Mouse (Mus musculus) lung, postnatal 0 days (tissue): Measurements from ENCODE around the gene Mrgpre. TPM values are rescaled to one million over a fixed set of nuclear protein-coding genes. Genes with fewer than 3 reads are reported as not detected.

Source experiments
- ATAC-seq: fragments of 200-750 bp; cut with Nextera tagmentation; 2 replicates; pipeline ENCODE4 v1.8.0; 2017; ENCODE audit warnings: moderate library complexity
- DNase-seq: peaks from one replicate; pipeline ENCODE4 v3.0.0-alpha.2; 2016; ENCODE audit warnings: low spot score
- H3K27ac ChIP-seq: fragments of 300-500 bp; sonication (generic); 2 replicates; pipeline ENCODE4 v1.5.1; 2014; ENCODE audit warnings: antibody characterized with exemption, mild to moderate bottlenecking, low read length, mixed read lengths
- H3K27me3 ChIP-seq: fragments of 300-500 bp; sonication (generic); replicated peaks from 2 replicates; pipeline ENCODE4 v1.6.1; 2014; ENCODE audit warnings: low read length, mixed read lengths; ENCODE audit not compliant: insufficient read depth
- H3K36me3 ChIP-seq: fragments of 300-500 bp; sonication (generic); 2 replicates; pipeline ENCODE4 v1.6.1; 2014; ENCODE audit warnings: low read length, mixed read lengths; ENCODE audit not compliant: insufficient read depth
- H3K4me1 ChIP-seq: fragments of 300-500 bp; sonication (generic); 2 replicates; pipeline ENCODE4 v1.6.1; 2014; ENCODE audit warnings: antibody characterized with exemption, low read depth, low read length, mixed read lengths; ENCODE audit not compliant: insufficient read depth
- H3K4me2 ChIP-seq: fragments of 300-500 bp; sonication (generic); replicated peaks from 2 replicates; pipeline ENCODE4 v1.6.1; 2014; ENCODE audit warnings: low read depth, mild to moderate bottlenecking, low read length, moderate library complexity, mixed read lengths
- H3K4me3 ChIP-seq: fragments of 300-500 bp; sonication (generic); 2 replicates; pipeline ENCODE4 v1.5.1; 2014; ENCODE audit warnings: low read depth, low read length
- H3K9ac ChIP-seq: fragments of 300-500 bp; sonication (generic); replicated peaks from 2 replicates; pipeline ENCODE4 v1.6.1; 2014; ENCODE audit warnings: low read depth, mild to moderate bottlenecking
- H3K9me3 ChIP-seq: fragments of 300-500 bp; sonication (generic); 2 replicates; pipeline ENCODE4 v1.6.1; 2016; ENCODE audit warnings: low read length, mixed read lengths
- CTCF ChIP-seq: IDR thresholded peaks from 2 replicates; pipeline ENCODE4 v1.5.1; 2016; ENCODE audit warnings: antibody characterized with exemption, mild to moderate bottlenecking
- EP300 ChIP-seq: IDR thresholded peaks from 2 replicates; pipeline ENCODE4 v1.6.1; 2016; ENCODE audit warnings: antibody characterized with exemption, mild to moderate bottlenecking, control low read depth
- WGBS: fragments of 180-500 bp; shearing (Covaris S2); extraction: QIAGEN DNeasy Blood & Tissue Kit; methylation state at CpG from one replicate; pipeline ENCODE4 v1.1.7; 2014; 5-methylcytosine and 5-hydroxymethylcytosine counted together
- polyA plus RNA-seq: library from polyadenylated mRNA; unstranded; fragments of >200 nt; fragmentation: Nextera tagmentation; extraction: Ambion mirVana; gene quantifications from 2 replicates; pipeline ENCODE4 v1.2.1, GENCODE M21; 2015

Mrgpre gene
- polyA plus RNA-seq, 1 experiment from 2014 or later, result 0.72 TPM

DNA sequence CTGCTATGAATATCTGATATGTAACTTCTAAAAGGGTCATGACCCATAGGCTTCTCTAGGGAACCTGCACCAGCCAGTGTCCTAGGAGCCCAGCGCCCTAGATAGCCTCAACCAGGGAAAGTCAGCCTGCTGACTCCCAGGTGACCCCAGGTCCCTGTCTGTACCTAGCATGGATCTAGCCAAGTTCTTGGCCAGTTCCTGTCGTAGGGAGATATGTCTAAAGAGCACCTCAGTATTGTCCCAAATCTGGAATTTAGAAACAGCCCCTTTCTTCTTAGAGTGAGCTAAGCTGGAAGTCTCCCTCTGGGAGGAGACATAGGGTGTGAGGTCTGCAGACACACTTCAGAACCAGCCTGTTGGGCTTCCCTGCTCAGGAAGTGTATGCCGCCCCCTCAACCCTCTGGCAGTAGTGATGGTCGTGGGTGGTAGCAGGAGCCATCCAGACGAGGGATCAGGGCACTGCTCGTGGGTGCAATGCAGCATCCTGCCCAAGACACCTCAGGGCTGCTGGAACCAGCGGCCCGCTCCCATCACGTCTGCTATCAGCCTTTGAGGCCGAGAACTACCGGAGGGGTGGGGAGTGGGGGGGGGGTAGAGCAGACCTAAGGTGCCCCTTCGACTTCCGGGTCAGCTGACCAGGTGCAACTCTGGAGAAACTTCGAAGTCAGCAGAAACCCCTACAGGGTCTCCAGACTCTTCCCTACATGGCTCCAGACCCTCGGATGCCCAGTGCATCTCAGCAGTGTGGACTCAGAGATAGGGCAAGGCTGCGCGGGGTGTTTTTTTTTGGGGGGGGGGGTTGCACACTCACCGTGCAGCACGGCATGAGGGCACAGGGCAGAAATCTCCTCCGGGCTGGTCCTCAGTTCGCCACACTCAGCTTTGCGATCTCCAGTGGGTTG lies 27.9 kb downstream of the Mrgpre start, which contains the start of gene Osbpl5:
Gene Osbpl5 (minus strand): TSS at position 861 of the 902 bp plus-strand sequence.
- DNase-seq (no peak), ATAC-seq (peak; percentile 2; the same call in 1 of the 2 replicates)
- H3K9ac ChIP-seq, result no peak within 1 kb of the TSS
- H3K27ac ChIP-seq, result no peak within 1 kb of the TSS
- TF ChIP-seq EP300, result no peak
- TF ChIP-seq CTCF, result no peak
- peak within 1 kb of the TSS; percentile 25 for H3K4me3 ChIP-seq
- 27% methylated on average over 21 of the region's 22 CpGs for WGBS
- H3K9me3 ChIP-seq, result no peaks in the 10 kb centered on the region
- no peaks in the 10 kb centered on the region; the same call in 1 of the 2 replicates for H3K27me3 ChIP-seq
- H3K4me1 ChIP-seq, result peaks cover 6% of the 10 kb centered on the region; the same call in 1 of the 2 replicates
- H3K4me2 ChIP-seq, result peak within 1 kb of the TSS; percentile 57
- H3K36me3 ChIP-seq, result no peaks in the 10 kb centered on the region

DNA sequence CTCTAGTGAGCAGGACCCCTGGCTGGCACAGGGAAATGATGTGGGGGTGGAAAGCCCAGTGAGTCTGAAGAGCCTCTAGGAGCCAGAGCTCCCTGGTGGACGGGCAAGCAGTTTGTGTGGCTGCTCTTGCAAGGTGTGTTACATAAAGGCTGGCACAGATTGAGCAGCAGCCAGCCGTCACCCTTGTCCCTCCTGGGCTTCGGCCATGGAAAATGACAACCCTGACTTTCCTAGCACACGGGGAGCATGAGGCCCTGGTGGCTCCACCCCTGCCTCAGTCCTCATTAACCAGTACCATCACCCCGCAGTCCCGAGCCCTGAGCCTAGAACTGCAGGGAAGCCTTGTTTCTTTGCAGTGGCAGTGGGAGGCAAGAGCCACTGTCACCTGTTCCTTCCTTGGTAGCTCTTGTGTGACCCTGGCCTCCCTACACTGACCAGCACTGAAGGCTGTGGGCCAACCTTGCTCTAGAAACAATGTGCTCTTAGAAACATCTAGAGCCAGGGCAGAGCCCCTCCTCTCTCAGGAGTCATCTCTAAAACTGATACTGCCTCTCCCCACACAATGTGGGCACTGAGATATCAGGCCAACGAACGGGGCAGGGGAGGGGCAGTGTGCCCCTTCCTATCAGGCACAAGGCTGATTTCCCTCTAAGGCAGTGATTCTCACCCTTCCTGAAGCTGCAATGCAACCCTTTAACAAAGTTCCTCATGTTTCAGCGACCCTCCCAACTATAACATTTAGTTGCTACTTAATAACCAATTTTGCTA lies 28.8 kb downstream of the Mrgpre start:
- Histone ChIP-seq H3K9ac (no peak overlapping the region), H3K4me2 (no peak overlapping the region), H3K4me3 (no peak overlapping the region), H3K4me1 (peaks cover 6% of the 10 kb centered on the region; the same call in 1 of the 2 replicates), H3K27me3 (no peaks in the 10 kb centered on the region; the same call in 1 of the 2 replicates), H3K36me3 (no peaks in the 10 kb centered on the region), H3K27ac (no peak overlapping the region), H3K9me3 (no peaks in the 10 kb centered on the region)
- DNase-seq (no peak), ATAC-seq (no peak)
- TF ChIP-seq EP300 (no peak), CTCF (no peak)
- 73% methylated on average over 9 of the region's 9 CpGs for WGBS

DNA sequence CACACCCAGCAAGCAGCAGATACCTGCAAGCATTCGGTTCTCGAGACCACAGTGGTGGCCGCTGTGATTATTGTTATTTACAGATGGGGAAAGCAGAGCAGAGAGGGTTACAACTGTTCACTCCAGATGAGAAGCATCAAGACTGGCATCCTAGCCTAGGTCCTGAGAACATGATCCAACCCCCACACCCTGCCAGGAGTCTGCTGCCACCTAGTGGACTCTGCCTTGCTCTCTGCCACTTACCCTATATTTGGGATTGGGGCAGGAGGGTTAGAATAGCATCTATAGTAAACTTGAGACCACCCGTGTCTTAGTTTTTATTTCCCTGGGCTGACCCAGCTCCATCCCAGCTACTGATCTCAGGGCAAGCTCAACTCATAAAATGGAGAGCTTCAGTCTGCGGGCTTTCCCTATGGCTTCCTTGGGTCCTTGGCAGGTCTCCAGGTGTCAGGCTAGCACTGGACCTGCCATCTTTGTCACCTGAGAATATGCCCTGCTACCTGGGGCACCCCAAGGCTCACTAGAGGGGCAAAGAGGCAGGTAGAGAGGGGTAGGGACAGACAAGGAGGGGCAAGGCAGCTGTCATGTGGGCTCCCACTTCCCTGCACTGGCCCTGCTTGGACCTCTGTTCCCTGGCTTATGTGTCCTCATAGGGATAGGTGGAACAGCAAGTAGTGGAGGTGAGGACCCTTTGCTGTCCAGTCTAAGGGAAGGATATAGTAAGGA lies 30.1 kb downstream of the Mrgpre start:
- Histone ChIP-seq H3K9me3 (no peaks in the 10 kb centered on the region), H3K4me2 (no peak overlapping the region), H3K36me3 (no peaks in the 10 kb centered on the region), H3K27ac (no peak overlapping the region), H3K4me3 (no peak overlapping the region), H3K27me3 (no peaks in the 10 kb centered on the region; the same call in 1 of the 2 replicates), H3K4me1 (peaks cover 6% of the 10 kb centered on the region; the same call in 1 of the 2 replicates), H3K9ac (no peak overlapping the region)
- WGBS, result 32% methylated on average over 5 of the region's 5 CpGs
- TF ChIP-seq CTCF, result peak; percentile 91
- no peak for TF ChIP-seq EP300
- ATAC-seq (0 out of 2 replicates have a peak, but pooled peaks have one; percentile 27), DNase-seq (peak; percentile 80)

DNA sequence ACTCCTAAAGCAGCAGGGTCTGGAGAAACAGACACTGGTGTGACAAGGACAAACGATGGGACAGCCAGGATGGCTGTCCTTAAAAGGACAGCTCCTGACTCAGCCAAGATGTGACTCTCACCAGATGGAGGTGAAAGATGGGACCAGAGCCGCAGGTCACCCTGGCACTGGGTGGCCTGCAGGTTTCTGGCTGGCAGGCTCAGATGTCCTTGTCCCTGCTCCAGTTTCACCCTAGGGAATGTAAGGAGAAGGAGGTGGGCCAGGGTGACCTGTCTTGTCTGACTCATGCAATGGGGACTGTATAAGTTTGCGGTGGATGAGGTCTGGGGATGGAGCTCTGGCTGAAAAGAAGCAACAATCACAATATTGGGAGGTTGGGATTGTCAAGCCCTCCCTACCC lies 31.7 kb downstream of the Mrgpre start:
- Histone ChIP-seq H3K36me3 (no peaks in the 10 kb centered on the region), H3K27ac (no peak overlapping the region), H3K9me3 (no peaks in the 10 kb centered on the region), H3K4me1 (peaks cover 8% of the 10 kb centered on the region; the same call in 1 of the 2 replicates), H3K4me2 (no peak overlapping the region), H3K9ac (no peak overlapping the region), H3K27me3 (no peaks in the 10 kb centered on the region; the same call in 1 of the 2 replicates), H3K4me3 (no peak overlapping the region)
- WGBS, result 77% methylated on average over 3 of the region's 3 CpGs
- TF ChIP-seq CTCF (no peak), EP300 (no peak)
- DNase-seq, result no peak
- no peak for ATAC-seq

DNA sequence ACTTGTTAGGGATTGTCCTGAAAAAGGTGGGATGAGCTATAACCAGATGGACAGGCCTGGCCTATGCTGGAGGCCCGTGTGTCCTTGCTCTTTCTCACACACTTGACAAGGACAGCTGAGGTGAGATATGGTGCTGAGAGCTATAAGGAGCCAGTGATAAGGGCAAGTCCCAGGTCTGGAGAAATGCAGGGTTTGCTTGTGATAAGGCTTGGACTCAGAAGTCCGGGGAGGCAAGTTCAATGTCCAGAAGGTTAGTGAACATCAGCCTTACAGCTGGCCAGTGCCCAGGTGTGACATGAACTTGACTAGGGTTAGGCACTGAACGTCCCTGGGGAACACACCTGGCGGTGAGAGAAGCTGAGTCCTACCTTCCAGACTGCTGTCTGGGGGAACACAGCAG lies 32.2 kb downstream of the Mrgpre start:
- H3K4me2 ChIP-seq, result no peak overlapping the region
- no peaks in the 10 kb centered on the region for H3K36me3 ChIP-seq
- no peaks in the 10 kb centered on the region; the same call in 1 of the 2 replicates for H3K27me3 ChIP-seq
- peaks cover 8% of the 10 kb centered on the region; the same call in 1 of the 2 replicates for H3K4me1 ChIP-seq
- H3K4me3 ChIP-seq, result no peak overlapping the region
- TF ChIP-seq EP300 (no peak), CTCF (no peak)
- no peak overlapping the region for H3K9ac ChIP-seq
- H3K9me3 ChIP-seq, result no peaks in the 10 kb centered on the region
- DNase-seq (no peak), ATAC-seq (no peak)
- H3K27ac ChIP-seq, result no peak overlapping the region
- WGBS, result 62% methylated on average over 4 of the region's 4 CpGs
